23 mouse cellular contexts compared by ENCODE assay signal in genomic region chr14:120148803-120149202, GRCm38 (mm10).
A peak's percentile ranks its signal among the peaks of the same experiment; 100 is the strongest.
DNase-seq lines count a peak whose midpoint lies in the region; ATAC-seq and TF ChIP-seq lines count a peak whose summit lies in the region.
"Had no signal": no experiment of that assay in that cellular context is flagged by ENCODE, and none has a peak within 500 bp of the region (broad histone marks: within the 10 kb centered on the region; RNA-seq: fewer than 3 reads in every experiment).

No protein-coding gene starts in this region.

- no peaks in the 10 kb centered on the region for H3K27me3 ChIP-seq in embryonic facial prominence, embryonic 14.5 days (replicated peaks; ENCODE audit: control insufficient read depth, insufficient read depth, low read length)
- H3K27me3 ChIP-seq in intestine, postnatal 0 days (replicated peaks; ENCODE audit: control insufficient read depth, insufficient read depth, low read length) = no peaks in the 10 kb centered on the region
- H3K27me3 ChIP-seq in hindbrain, embryonic 16.5 days (replicated peaks; ENCODE audit: control insufficient read depth, insufficient read depth, low read length) = no peaks in the 10 kb centered on the region; the same call in 1 of the 2 replicates
- no peaks in the 10 kb centered on the region for H3K27me3 ChIP-seq in hindbrain, embryonic 11.5 days (ENCODE audit: control insufficient read depth, insufficient read depth, low read length)
- H3K27me3 ChIP-seq: hindbrain, embryonic 15.5 days; liver, embryonic 13.5 days had no signal

- intact Hi-C loops in left cerebral cortex, adult 2 months (cut with DNase I) = no loop called here

- peak overlapping the region; percentile 87 for H3K27ac ChIP-seq in left cerebral cortex, adult 2 months
- H3K27ac ChIP-seq in embryonic facial prominence, embryonic 14.5 days (replicated peaks; ENCODE audit: low read depth, low read length) = peak overlapping the region; percentile 88
- H3K27ac ChIP-seq in intestine, postnatal 0 days (ENCODE audit: low read depth, low read length) = no peak overlapping the region
- H3K27ac ChIP-seq in olfactory bulb, adult 2 months (ENCODE audit: insufficient read depth, low read depth, low read length) = peak overlapping the region; percentile 82
- no peak overlapping the region for H3K27ac ChIP-seq in hindbrain, embryonic 16.5 days (ENCODE audit: low read depth, low read length)
- H3K27ac ChIP-seq in hindbrain, embryonic 11.5 days (ENCODE audit: low read depth, low read length) = no peak overlapping the region
- H3K27ac ChIP-seq: heart, embryonic 10.5 days; hindbrain, embryonic 15.5 days; liver, embryonic 13.5 days; macrophage; midbrain, embryonic 10.5 days had no signal

- no peaks in the 10 kb centered on the region for H3K36me3 ChIP-seq in embryonic facial prominence, embryonic 14.5 days (ENCODE audit: control insufficient read depth, insufficient read depth, low read length)
- no peaks in the 10 kb centered on the region for H3K36me3 ChIP-seq in intestine, postnatal 0 days (ENCODE audit: control insufficient read depth, insufficient read depth)
- no peaks in the 10 kb centered on the region for H3K36me3 ChIP-seq in hindbrain, embryonic 16.5 days (ENCODE audit: control insufficient read depth, insufficient read depth, low read length)
- no peaks in the 10 kb centered on the region for H3K36me3 ChIP-seq in hindbrain, embryonic 11.5 days (ENCODE audit: control insufficient read depth, insufficient read depth, low read length)
- H3K36me3 ChIP-seq: heart, embryonic 10.5 days; hindbrain, embryonic 15.5 days; liver, embryonic 13.5 days; midbrain, embryonic 10.5 days had no signal

- TF ChIP-seq CTCF in left cerebral cortex, adult 2 months (IDR thresholded peaks at IDR 0.05) = no peak
- no peak for TF ChIP-seq CTCF in intestine, postnatal 0 days (IDR thresholded peaks at IDR 0.05; ENCODE audit: low read depth)
- no peak for TF ChIP-seq CTCF in olfactory bulb, adult 2 months (IDR thresholded peaks at IDR 0.05; ENCODE audit: insufficient read depth, low read depth, low read length)

- no peak for TF ChIP-seq POLR2A in olfactory bulb, adult 2 months (IDR thresholded peaks at IDR 0.05; ENCODE audit: insufficient read depth, low read depth, low read length)

- peaks cover 27% of the 10 kb centered on the region for H3K4me1 ChIP-seq in embryonic facial prominence, embryonic 14.5 days (ENCODE audit: control insufficient read depth, insufficient read depth, low read length)
- H3K4me1 ChIP-seq in intestine, postnatal 0 days (replicated peaks; ENCODE audit: control insufficient read depth, insufficient read depth, low read length) = peaks cover 2% of the 10 kb centered on the region; the same call in 1 of the 2 replicates
- H3K4me1 ChIP-seq in olfactory bulb, adult 2 months (ENCODE audit: control insufficient read depth, insufficient read depth, low read length) = peaks cover 14% of the 10 kb centered on the region
- H3K4me1 ChIP-seq in hindbrain, embryonic 16.5 days (ENCODE audit: control insufficient read depth, insufficient read depth, low read depth, low read length) = no peaks in the 10 kb centered on the region
- no peaks in the 10 kb centered on the region for H3K4me1 ChIP-seq in hindbrain, embryonic 11.5 days (replicated peaks; ENCODE audit: control insufficient read depth, insufficient read depth, low read length)
- H3K4me1 ChIP-seq: hindbrain, embryonic 15.5 days; liver, embryonic 13.5 days; midbrain, embryonic 10.5 days had no signal

- H3K4me3 ChIP-seq in left cerebral cortex, adult 2 months = peak overlapping the region; percentile 9; the same call in 1 of the 2 replicates
- H3K4me3 ChIP-seq in embryonic facial prominence, embryonic 14.5 days (ENCODE audit: low read depth, low read length) = peak overlapping the region; percentile 5; the same call in 1 of the 2 replicates
- no peak overlapping the region for H3K4me3 ChIP-seq in intestine, postnatal 0 days (ENCODE audit: low read depth, low read length)
- H3K4me3 ChIP-seq in olfactory bulb, adult 2 months (ENCODE audit: insufficient read depth, low read depth, low read length) = no peak overlapping the region
- H3K4me3 ChIP-seq in hindbrain, embryonic 16.5 days (ENCODE audit: low read length) = no peak overlapping the region
- H3K4me3 ChIP-seq in hindbrain, embryonic 11.5 days (ENCODE audit: low read depth, low read length) = no peak overlapping the region
- H3K4me3 ChIP-seq: erythroblast, embryonic 14.5 days; heart, embryonic 10.5 days; hindbrain, embryonic 15.5 days; liver, embryonic 13.5 days; midbrain, embryonic 10.5 days had no signal

- H3K4me2 ChIP-seq in embryonic facial prominence, embryonic 14.5 days (ENCODE audit: low read depth, low read length) = peak overlapping the region; percentile 31
- H3K4me2 ChIP-seq in intestine, postnatal 0 days (replicated peaks; ENCODE audit: low read depth) = peak overlapping the region; percentile 28
- H3K4me2 ChIP-seq in hindbrain, embryonic 16.5 days (ENCODE audit: low read length) = no peak overlapping the region
- no peak overlapping the region for H3K4me2 ChIP-seq in hindbrain, embryonic 11.5 days (replicated peaks; ENCODE audit: low read depth, low read length)
- H3K4me2 ChIP-seq: hindbrain, embryonic 15.5 days; liver, embryonic 13.5 days; lung, embryonic 14.5 days had no signal

- no peaks in the 10 kb centered on the region for H3K9me3 ChIP-seq in embryonic facial prominence, embryonic 14.5 days (ENCODE audit: control insufficient read depth, low read length)
- H3K9me3 ChIP-seq in intestine, postnatal 0 days (ENCODE audit: control insufficient read depth) = no peaks in the 10 kb centered on the region
- no peaks in the 10 kb centered on the region for H3K9me3 ChIP-seq in hindbrain, embryonic 16.5 days (ENCODE audit: control insufficient read depth, low read length)
- no peaks in the 10 kb centered on the region for H3K9me3 ChIP-seq in hindbrain, embryonic 11.5 days (ENCODE audit: control insufficient read depth, low read length)
- H3K9me3 ChIP-seq: heart, embryonic 10.5 days; hindbrain, embryonic 15.5 days; liver, embryonic 13.5 days; midbrain, embryonic 10.5 days had no signal

- ATAC-seq in embryonic facial prominence, embryonic 14.5 days (ENCODE audit: low read depth) = peak; percentile 74
- ATAC-seq in intestine, postnatal 0 days = no peak
- no peak for ATAC-seq in hindbrain, embryonic 16.5 days
- ATAC-seq in hindbrain, embryonic 11.5 days (ENCODE audit: low FRiP score) = no peak
- ATAC-seq: forebrain, embryonic 14.5 days; Patski had no signal

- WGBS in embryonic facial prominence, embryonic 14.5 days = 39% methylated on average over 11 of the region's 11 CpGs
- 69% methylated on average over 11 of the region's 11 CpGs for WGBS in intestine, postnatal 0 days
- WGBS in olfactory bulb, adult 2 months = 61% methylated on average over 11 of the region's 11 CpGs
- WGBS in hindbrain, embryonic 16.5 days = 83% methylated on average over 11 of the region's 11 CpGs
- WGBS in hindbrain, embryonic 11.5 days = 76% methylated on average over 11 of the region's 11 CpGs

- H3K9ac ChIP-seq in embryonic facial prominence, embryonic 14.5 days (ENCODE audit: low read depth, low read length) = 0 out of 2 replicates have a peak overlapping the region, but pooled peaks have one; percentile 17
- no peak overlapping the region for H3K9ac ChIP-seq in intestine, postnatal 0 days (ENCODE audit: low read depth, low read length)
- H3K9ac ChIP-seq in hindbrain, embryonic 16.5 days (ENCODE audit: low read depth, low read length) = no peak overlapping the region
- H3K9ac ChIP-seq in hindbrain, embryonic 11.5 days (ENCODE audit: low read depth, low read length) = no peak overlapping the region
- H3K9ac ChIP-seq: hindbrain, embryonic 15.5 days; liver, embryonic 13.5 days; lung, embryonic 14.5 days had no signal

- DNase-seq in left cerebral cortex, adult 2 months (ENCODE audit: extremely low spot score in 1 of 2, low spot score in 2 of 2) = no peak
- DNase-seq in left cerebral cortex, adult 18-20 months (ENCODE audit: low spot score in 2 of 2) = no peak
- DNase-seq in embryonic facial prominence, embryonic 14.5 days (ENCODE audit: low spot score) = peak; percentile 84
- no peak for DNase-seq in B cell, adult 2 months
- DNase-seq in hindbrain, embryonic 11.5 days (ENCODE audit: low spot score) = no peak
- DNase-seq: adrenal gland, adult 8-10 months; cerebellum, adult 9-11 months; kidney, adult 2 months; kidney, postnatal 14 days; liver, embryonic 13.5 days; lung, embryonic 14.5 days; retina, postnatal 1 day; thymus, postnatal 36 days had no signal

Comparison
In these comparisons a context has a peak if more than half of its experiments do, and no peak if none do; other contexts are left out.
1. H3K27ac ChIP-seq: peak in left cerebral cortex, adult 2 months (single experiment), embryonic facial prominence, embryonic 14.5 days (single experiment) and olfactory bulb, adult 2 months (single experiment); none in intestine, postnatal 0 days (single experiment), hindbrain, embryonic 16.5 days (single experiment) and hindbrain, embryonic 11.5 days (single experiment).
2. H3K4me3 ChIP-seq: peak in left cerebral cortex, adult 2 months (single experiment) and embryonic facial prominence, embryonic 14.5 days (single experiment); none in intestine, postnatal 0 days (single experiment), olfactory bulb, adult 2 months (single experiment), hindbrain, embryonic 16.5 days (single experiment) and hindbrain, embryonic 11.5 days (single experiment).
3. H3K4me2 ChIP-seq: peak in embryonic facial prominence, embryonic 14.5 days (single experiment) and intestine, postnatal 0 days (single experiment); none in hindbrain, embryonic 16.5 days (single experiment) and hindbrain, embryonic 11.5 days (single experiment).